Mouse (Mus musculus): ENCODE data around the gene Tshz2. TPM values are rescaled to one million over a fixed set of nuclear protein-coding genes. Genes with fewer than 3 reads are reported as not detected.

Gene Tshz2
- polyA plus RNA-seq, 1 experiment, result 5.8 TPM

DNA sequence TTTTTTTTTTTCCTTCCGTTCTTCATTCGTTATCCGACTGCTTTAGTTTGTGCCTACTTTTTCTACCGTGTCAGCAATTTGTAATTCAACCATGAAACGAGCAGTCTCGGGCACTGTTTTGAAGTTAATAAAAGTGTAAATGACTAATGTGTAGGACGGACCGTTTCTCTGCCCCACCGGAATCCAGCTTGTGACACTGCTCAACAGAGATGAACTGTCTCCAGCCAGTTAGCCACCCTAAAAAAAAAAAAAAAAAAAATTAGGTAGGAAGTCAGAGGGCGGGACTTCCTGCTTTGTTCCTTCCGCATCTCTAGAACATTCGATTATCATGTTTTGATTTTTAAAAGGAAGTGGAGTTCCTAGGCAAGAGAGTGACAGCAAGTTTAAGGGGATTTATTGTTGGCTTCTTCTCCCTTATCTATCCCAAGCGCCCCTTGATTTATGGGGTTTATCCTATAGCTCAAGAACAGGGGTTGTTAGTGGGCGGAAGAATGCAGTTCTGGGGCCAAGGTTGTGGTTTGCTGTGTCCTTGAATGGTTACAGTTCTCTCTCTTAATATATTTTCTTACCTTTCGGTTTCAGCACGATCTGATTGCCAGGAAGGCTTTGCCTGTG is 116.6 kb downstream of the Tshz2 start:
- no peak for DNase-seq (ENCODE audit: low read depth in 1 of 2, low spot score in 2 of 2)
- Histone ChIP-seq H3K36me3 (ENCODE audit: control insufficient read depth, insufficient read depth, low read length) (no peaks in the 10 kb centered on the region), H3K4me1 (ENCODE audit: control insufficient read depth, insufficient read depth, insufficient read length) (no peaks in the 10 kb centered on the region), H3K4me3 (ENCODE audit: extremely low read depth, insufficient read depth, insufficient read length) (no peak overlapping the region), H3K27ac (ENCODE audit: insufficient read depth, low read length) (no peak overlapping the region), H3K27me3 (ENCODE audit: control insufficient read depth, insufficient read depth, low read length) (no peaks in the 10 kb centered on the region)
- WGBS, result 72% methylated on average over 16 of the region's 16 CpGs
- TF ChIP-seq CTCF (IDR thresholded peaks at IDR 0.05; ENCODE audit: extremely low read depth, insufficient read depth, insufficient read length, insufficient replicate concordance), result no peak
- no peak for TF ChIP-seq POLR2A (IDR thresholded peaks at IDR 0.05; ENCODE audit: low read depth, low read length)

DNA sequence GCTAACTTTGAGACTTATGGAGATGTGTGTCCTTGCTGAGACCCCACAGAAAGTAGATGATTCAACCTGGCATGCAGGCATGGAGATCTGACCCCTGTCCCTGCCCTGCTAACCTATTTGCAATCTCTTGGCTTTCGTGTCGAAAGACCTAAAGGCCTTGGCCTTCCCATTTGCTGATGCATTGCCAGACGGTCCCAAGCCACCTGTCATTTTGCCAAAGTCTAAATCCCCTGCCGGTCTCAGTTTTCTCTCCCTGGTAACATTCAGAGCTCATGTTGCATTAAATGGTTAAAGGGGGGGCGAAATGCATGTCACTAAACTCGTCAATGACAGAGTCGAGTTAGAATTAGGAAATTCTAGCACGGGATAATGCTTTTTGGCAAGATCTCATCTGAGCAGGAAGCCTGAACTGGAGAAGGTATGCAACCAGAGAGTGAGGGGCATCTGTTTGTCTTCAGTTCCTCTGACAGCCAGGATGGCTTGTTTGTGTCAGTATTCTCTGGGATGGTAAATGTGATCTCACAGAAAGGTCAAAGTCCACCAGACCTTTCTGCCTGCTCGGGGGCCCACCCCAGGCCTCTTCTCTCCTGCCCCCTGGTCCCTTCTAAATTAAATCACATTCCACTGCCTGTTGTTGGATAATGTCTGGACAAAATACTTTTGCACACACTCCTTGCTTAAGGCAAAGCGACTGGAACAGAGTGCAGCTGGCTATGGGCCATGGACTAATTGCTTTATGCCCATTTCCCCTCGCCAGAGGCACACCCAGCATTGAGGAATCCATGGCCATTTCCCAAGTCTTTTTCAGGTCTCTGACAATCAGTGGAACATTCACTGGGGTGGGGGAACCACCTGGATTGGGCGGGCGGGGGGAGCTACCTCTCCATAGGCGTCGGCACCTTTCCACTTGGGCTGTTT is 118.0 kb downstream of the Tshz2 start:
- no peak for DNase-seq (ENCODE audit: low read depth in 1 of 2, low spot score in 2 of 2)
- no peaks in the 10 kb centered on the region for H3K27me3 ChIP-seq (ENCODE audit: control insufficient read depth, insufficient read depth, low read length)
- no peak overlapping the region for H3K4me3 ChIP-seq (ENCODE audit: extremely low read depth, insufficient read depth, insufficient read length)
- 85% methylated on average over 15 of the region's 15 CpGs for WGBS
- TF ChIP-seq CTCF (IDR thresholded peaks at IDR 0.05; ENCODE audit: extremely low read depth, insufficient read depth, insufficient read length, insufficient replicate concordance), result no peak
- no peak for TF ChIP-seq POLR2A (IDR thresholded peaks at IDR 0.05; ENCODE audit: low read depth, low read length)
- H3K4me1 ChIP-seq (ENCODE audit: control insufficient read depth, insufficient read depth, insufficient read length), result no peaks in the 10 kb centered on the region
- H3K36me3 ChIP-seq (ENCODE audit: control insufficient read depth, insufficient read depth, low read length), result no peaks in the 10 kb centered on the region
- H3K27ac ChIP-seq (ENCODE audit: insufficient read depth, low read length), result no peak overlapping the region

DNA sequence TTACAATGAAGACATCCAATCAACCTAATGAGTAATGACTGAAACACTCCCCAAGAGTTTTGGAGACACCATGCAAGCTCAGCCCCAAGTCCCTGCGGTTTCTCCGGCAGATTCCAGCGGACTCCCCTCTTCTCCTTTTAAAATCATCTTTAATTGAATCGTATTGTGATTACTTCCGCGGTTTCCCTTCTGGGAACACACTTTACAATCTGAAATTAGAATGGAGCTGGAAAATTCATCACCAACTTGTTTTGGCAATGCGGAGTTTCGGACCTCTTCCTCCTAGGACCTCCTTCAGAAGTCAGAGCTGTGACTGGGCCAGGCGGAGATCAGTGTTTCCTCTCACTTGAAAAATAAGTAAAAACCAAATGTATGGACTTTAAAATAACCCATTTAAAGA is 119.3 kb downstream of the Tshz2 start:
- Histone ChIP-seq H3K27ac (ENCODE audit: insufficient read depth, low read length) (no peak overlapping the region), H3K4me3 (ENCODE audit: extremely low read depth, insufficient read depth, insufficient read length) (no peak overlapping the region), H3K4me1 (ENCODE audit: control insufficient read depth, insufficient read depth, insufficient read length) (no peaks in the 10 kb centered on the region), H3K36me3 (ENCODE audit: control insufficient read depth, insufficient read depth, low read length) (no peaks in the 10 kb centered on the region), H3K27me3 (ENCODE audit: control insufficient read depth, insufficient read depth, low read length) (no peaks in the 10 kb centered on the region)
- WGBS, result 89% methylated on average over 9 of the region's 9 CpGs
- TF ChIP-seq CTCF (IDR thresholded peaks at IDR 0.05; ENCODE audit: extremely low read depth, insufficient read depth, insufficient read length, insufficient replicate concordance), result no peak
- no peak for TF ChIP-seq POLR2A (IDR thresholded peaks at IDR 0.05; ENCODE audit: low read depth, low read length)
- no peak for DNase-seq (ENCODE audit: low read depth in 1 of 2, low spot score in 2 of 2)

DNA sequence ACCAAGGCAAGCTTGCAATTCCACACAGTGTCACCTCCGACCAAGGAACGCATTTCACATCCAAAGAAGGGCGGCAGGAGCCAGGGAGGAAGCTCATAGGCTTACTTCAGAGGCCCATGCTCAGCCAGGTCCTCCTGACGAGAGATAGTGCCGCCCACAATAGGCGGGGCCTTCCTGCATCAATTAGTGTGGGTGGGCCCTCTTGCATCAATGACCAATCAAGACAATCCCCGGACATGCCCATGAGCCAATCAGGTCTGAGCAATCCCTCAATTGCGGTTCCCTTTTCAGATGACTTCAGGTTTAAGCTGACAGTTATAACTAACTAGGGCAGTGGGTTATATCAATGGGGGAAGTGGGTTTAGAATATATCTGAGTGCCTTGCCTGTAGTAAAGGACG is 120.6 kb downstream of the Tshz2 start:
- Histone ChIP-seq H3K27ac (ENCODE audit: insufficient read depth, low read length) (no peak overlapping the region), H3K4me3 (ENCODE audit: extremely low read depth, insufficient read depth, insufficient read length) (no peak overlapping the region), H3K27me3 (ENCODE audit: control insufficient read depth, insufficient read depth, low read length) (no peaks in the 10 kb centered on the region), H3K36me3 (ENCODE audit: control insufficient read depth, insufficient read depth, low read length) (no peaks in the 10 kb centered on the region), H3K4me1 (ENCODE audit: control insufficient read depth, insufficient read depth, insufficient read length) (no peaks in the 10 kb centered on the region)
- DNase-seq (ENCODE audit: low read depth in 1 of 2, low spot score in 2 of 2), result no peak
- no peak for TF ChIP-seq POLR2A (IDR thresholded peaks at IDR 0.05; ENCODE audit: low read depth, low read length)
- TF ChIP-seq CTCF (IDR thresholded peaks at IDR 0.05; ENCODE audit: extremely low read depth, insufficient read depth, insufficient read length, insufficient replicate concordance), result no peak
- 87% methylated on average over 9 of the region's 9 CpGs for WGBS

DNA sequence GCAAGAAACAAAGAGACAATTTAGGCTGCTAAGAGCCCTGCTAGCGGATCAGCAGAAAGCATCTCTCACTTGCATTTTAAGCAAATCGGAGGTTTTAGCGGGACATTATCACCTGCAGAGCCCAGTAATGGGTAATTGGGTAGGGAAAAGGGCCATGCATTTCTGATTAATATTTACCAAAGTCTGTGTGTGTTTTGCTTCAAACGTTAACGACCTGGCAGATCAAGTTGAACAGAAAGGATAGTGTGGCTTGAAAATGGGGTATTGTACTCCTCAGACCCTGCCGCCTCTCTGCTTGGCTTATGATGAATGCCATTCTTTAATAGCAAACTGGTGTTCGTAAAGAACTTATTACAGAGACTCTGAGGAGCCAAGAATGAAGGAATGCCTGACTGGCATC is 122.3 kb downstream of the Tshz2 start:
- Histone ChIP-seq H3K27ac (ENCODE audit: insufficient read depth, low read length) (no peak overlapping the region), H3K36me3 (ENCODE audit: control insufficient read depth, insufficient read depth, low read length) (no peaks in the 10 kb centered on the region), H3K4me3 (ENCODE audit: extremely low read depth, insufficient read depth, insufficient read length) (no peak overlapping the region), H3K4me1 (ENCODE audit: control insufficient read depth, insufficient read depth, insufficient read length) (no peaks in the 10 kb centered on the region), H3K27me3 (ENCODE audit: control insufficient read depth, insufficient read depth, low read length) (no peaks in the 10 kb centered on the region)
- TF ChIP-seq CTCF (IDR thresholded peaks at IDR 0.05; ENCODE audit: extremely low read depth, insufficient read depth, insufficient read length, insufficient replicate concordance) (no peak), POLR2A (IDR thresholded peaks at IDR 0.05; ENCODE audit: low read depth, low read length) (no peak)
- DNase-seq (ENCODE audit: low read depth in 1 of 2, low spot score in 2 of 2), result no peak
- WGBS, result 89% methylated on average over 7 of the region's 7 CpGs

DNA sequence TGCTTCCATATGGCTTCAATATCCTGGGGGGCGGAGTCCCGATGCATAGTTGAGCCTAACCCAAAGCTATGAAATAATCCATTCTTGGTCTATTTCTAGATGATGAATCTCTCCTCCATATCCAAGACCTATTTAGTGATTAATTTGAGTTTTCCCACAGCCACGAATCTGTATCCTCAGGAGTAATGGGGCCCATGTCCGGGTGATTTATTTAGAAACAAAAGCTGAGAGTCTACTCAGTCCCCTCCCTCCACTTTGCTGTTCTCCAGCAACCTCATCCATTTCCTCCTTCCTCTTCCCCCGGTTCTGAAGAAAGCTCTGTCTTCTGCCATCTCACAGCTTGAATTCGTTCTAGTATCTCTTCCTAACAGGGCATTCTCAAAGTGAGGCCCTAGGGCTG is 125.3 kb downstream of the Tshz2 start:
- Histone ChIP-seq H3K27ac (ENCODE audit: insufficient read depth, low read length) (no peak overlapping the region), H3K4me1 (ENCODE audit: control insufficient read depth, insufficient read depth, insufficient read length) (no peaks in the 10 kb centered on the region), H3K4me3 (ENCODE audit: extremely low read depth, insufficient read depth, insufficient read length) (no peak overlapping the region), H3K27me3 (ENCODE audit: control insufficient read depth, insufficient read depth, low read length) (no peaks in the 10 kb centered on the region), H3K36me3 (ENCODE audit: control insufficient read depth, insufficient read depth, low read length) (no peaks in the 10 kb centered on the region)
- DNase-seq (ENCODE audit: low read depth in 1 of 2, low spot score in 2 of 2), result no peak
- 48% methylated on average over 6 of the region's 6 CpGs for WGBS
- no peak for TF ChIP-seq CTCF (IDR thresholded peaks at IDR 0.05; ENCODE audit: extremely low read depth, insufficient read depth, insufficient read length, insufficient replicate concordance)
- no peak for TF ChIP-seq POLR2A (IDR thresholded peaks at IDR 0.05; ENCODE audit: low read depth, low read length)

DNA sequence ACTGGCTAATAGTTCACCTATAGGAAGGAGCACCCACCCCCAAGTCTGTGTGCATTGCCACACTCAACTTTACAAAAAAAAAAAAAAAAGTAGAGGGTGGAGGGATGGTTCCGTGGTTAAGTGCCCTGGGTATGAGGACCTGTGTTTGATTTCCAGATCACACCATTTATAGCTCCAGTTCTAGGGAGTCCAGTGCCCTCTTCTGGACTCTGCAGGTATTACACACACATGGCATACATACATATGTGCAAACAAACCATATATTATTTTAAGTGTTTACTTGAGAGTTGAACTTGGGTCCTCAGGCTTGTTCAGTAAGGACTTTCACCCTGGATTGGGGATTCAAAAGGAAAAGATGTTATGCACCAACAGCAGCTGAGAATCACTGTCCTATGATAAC is 127.3 kb downstream of the Tshz2 start:
- DNase-seq (ENCODE audit: low read depth in 1 of 2, low spot score in 2 of 2), result no peak
- no peaks in the 10 kb centered on the region for H3K36me3 ChIP-seq (ENCODE audit: control insufficient read depth, insufficient read depth, low read length)
- WGBS, result 90% methylated on average over 1 of the region's 1 CpGs
- H3K27ac ChIP-seq (ENCODE audit: insufficient read depth, low read length), result no peak overlapping the region
- no peaks in the 10 kb centered on the region for H3K4me1 ChIP-seq (ENCODE audit: control insufficient read depth, insufficient read depth, insufficient read length)
- H3K27me3 ChIP-seq (ENCODE audit: control insufficient read depth, insufficient read depth, low read length), result no peaks in the 10 kb centered on the region
- H3K4me3 ChIP-seq (ENCODE audit: extremely low read depth, insufficient read depth, insufficient read length), result no peak overlapping the region
- TF ChIP-seq CTCF (IDR thresholded peaks at IDR 0.05; ENCODE audit: extremely low read depth, insufficient read depth, insufficient read length, insufficient replicate concordance) (no peak), POLR2A (IDR thresholded peaks at IDR 0.05; ENCODE audit: low read depth, low read length) (no peak)

All from spleen, adult 2 months (tissue).